Mouse (Mus musculus): ENCODE results near the gene Emb. TPM values are rescaled to one million over a fixed set of nuclear protein-coding genes. Genes with fewer than 3 reads are reported as not detected.
A peak's percentile ranks its signal among the peaks of the same experiment; 100 is the strongest.
"Not testable (repeated sequence)": the region's sequence is repeated elsewhere in the genome, so short reads cannot be mapped to it uniquely, and the experiment has no call there.

Emb gene
- 12.2 and 12.5 TPM in 2 replicates for polyA plus RNA-seq (2015; fragmentation: Nextera tagmentation; extraction: Ambion mirVana)

- 86% methylated on average over 6 of the region's 6 CpGs for WGBS
- no peak within 1 kb of the TSS for H3K27ac ChIP-seq
- no peaks in the 10 kb centered on the region for H3K9me3 ChIP-seq
- H3K4me3 ChIP-seq, result no peak within 1 kb of the TSS
- no peaks in the 10 kb centered on the region for H3K36me3 ChIP-seq (replicated peaks)
- ATAC-seq (replicated peaks), result no peak
- no peaks in the 10 kb centered on the region for H3K27me3 ChIP-seq (replicated peaks)
- no peak within 1 kb of the TSS for H3K4me2 ChIP-seq
- H3K9ac ChIP-seq, result no peak within 1 kb of the TSS
- no peaks in the 10 kb centered on the region for H3K4me1 ChIP-seq
Measured at GRCm38 (mm10) chr13:117208236-117208635, at the start of gene Emb. Gene Emb (plus strand): TSS chr13:117208536.

- no peaks in the 10 kb centered on the region for H3K27me3 ChIP-seq (replicated peaks)
- H3K27ac ChIP-seq, result no peak overlapping the region
- no peaks in the 10 kb centered on the region for H3K36me3 ChIP-seq (replicated peaks)
- no peak overlapping the region for H3K4me3 ChIP-seq
- H3K9ac ChIP-seq, result no peak overlapping the region
- no peak overlapping the region for H3K4me2 ChIP-seq
- ATAC-seq (replicated peaks), result no peak
- 88% methylated on average over 5 of the region's 5 CpGs for WGBS
- H3K9me3 ChIP-seq, result no peaks in the 10 kb centered on the region
- H3K4me1 ChIP-seq, result no peaks in the 10 kb centered on the region
Measured at GRCm38 (mm10) chr13:117163906-117164305, 44.4 kb upstream of the Emb start.

GRCm38 (mm10) chr13:117165071-117165470 is 43.3 kb upstream of the Emb start:
- H3K9me3 ChIP-seq, result no peaks in the 10 kb centered on the region
- H3K4me1 ChIP-seq, result no peaks in the 10 kb centered on the region
- H3K4me2 ChIP-seq, result no peak overlapping the region
- 92% methylated on average over 8 of the region's 8 CpGs for WGBS
- no peaks in the 10 kb centered on the region for H3K27me3 ChIP-seq (replicated peaks)
- H3K4me3 ChIP-seq, result no peak overlapping the region
- H3K9ac ChIP-seq, result no peak overlapping the region
- no peak overlapping the region for H3K27ac ChIP-seq
- no peaks in the 10 kb centered on the region for H3K36me3 ChIP-seq (replicated peaks)
- no peak for ATAC-seq (replicated peaks)

GRCm38 (mm10) chr13:117180912-117181311 is 27.4 kb upstream of the Emb start:
- H3K9me3 ChIP-seq; H3K27me3 ChIP-seq (replicated peaks); H3K4me3 ChIP-seq; H3K4me1 ChIP-seq; H3K9ac ChIP-seq; ATAC-seq (replicated peaks); H3K27ac ChIP-seq; H3K4me2 ChIP-seq; H3K36me3 ChIP-seq (replicated peaks): not testable (repeated sequence)
- WGBS, result 51% methylated on average over 3 of the region's 3 CpGs

GRCm38 (mm10) chr13:117183288-117183687 is 25.0 kb upstream of the Emb start:
- ATAC-seq (replicated peaks), result no peak
- no peak overlapping the region for H3K27ac ChIP-seq

GRCm38 (mm10) chr13:117185329-117185728 is 23.0 kb upstream of the Emb start:
- Histone ChIP-seq H3K4me1 (no peaks in the 10 kb centered on the region), H3K4me2 (no peak overlapping the region), H3K9ac (no peak overlapping the region), H3K27ac (no peak overlapping the region), H3K27me3 (replicated peaks) (no peaks in the 10 kb centered on the region), H3K4me3 (no peak overlapping the region), H3K9me3 (no peaks in the 10 kb centered on the region), H3K36me3 (replicated peaks) (no peaks in the 10 kb centered on the region)
- 71% methylated on average over 6 of the region's 6 CpGs for WGBS
- ATAC-seq (replicated peaks), result peak; percentile 69

More at GRCm38 (mm10) chr13:117183288-117183687, 25.0 kb upstream of the Emb start:
- Histone ChIP-seq H3K4me1 (no peaks in the 10 kb centered on the region), H3K4me2 (no peak overlapping the region), H3K36me3 (replicated peaks) (no peaks in the 10 kb centered on the region), H3K27me3 (replicated peaks) (no peaks in the 10 kb centered on the region), H3K9me3 (no peaks in the 10 kb centered on the region), H3K4me3 (no peak overlapping the region), H3K9ac (no peak overlapping the region)
- WGBS, result 84% methylated on average over 6 of the region's 6 CpGs

GRCm38 (mm10) chr13:117192161-117192560 is 16.2 kb upstream of the Emb start:
- 89% methylated on average over 5 of the region's 5 CpGs for WGBS
- no peaks in the 10 kb centered on the region for H3K9me3 ChIP-seq

GRCm38 (mm10) chr13:117193422-117193983 is 14.8 kb upstream of the Emb start:
- Histone ChIP-seq H3K4me3 (no peak overlapping the region), H3K36me3 (replicated peaks) (no peaks in the 10 kb centered on the region), H3K27me3 (replicated peaks) (no peaks in the 10 kb centered on the region), H3K4me2 (no peak overlapping the region), H3K27ac (no peak overlapping the region), H3K4me1 (no peaks in the 10 kb centered on the region), H3K9me3 (no peaks in the 10 kb centered on the region), H3K9ac (no peak overlapping the region)
- no peak for ATAC-seq (replicated peaks)
- 85% methylated on average over 7 of the region's 7 CpGs for whole genome bisulfite sequencing

More at GRCm38 (mm10) chr13:117192161-117192560, 16.2 kb upstream of the Emb start:
- Histone ChIP-seq H3K36me3 (replicated peaks) (no peaks in the 10 kb centered on the region), H3K4me2 (no peak overlapping the region), H3K9ac (no peak overlapping the region), H3K4me3 (no peak overlapping the region), H3K27ac (no peak overlapping the region), H3K4me1 (no peaks in the 10 kb centered on the region), H3K27me3 (replicated peaks) (no peaks in the 10 kb centered on the region)
- ATAC-seq (replicated peaks), result no peak

- H3K9ac ChIP-seq, result no peak overlapping the region
- H3K27me3 ChIP-seq (replicated peaks), result no peaks in the 10 kb centered on the region
- H3K4me3 ChIP-seq, result no peak overlapping the region
- H3K36me3 ChIP-seq (replicated peaks), result no peaks in the 10 kb centered on the region
- WGBS, result 90% methylated on average over 13 of the region's 13 CpGs
- no peak for ATAC-seq (replicated peaks)
- no peaks in the 10 kb centered on the region for H3K4me1 ChIP-seq
- H3K4me2 ChIP-seq, result no peak overlapping the region
- H3K27ac ChIP-seq, result no peak overlapping the region
- no peaks in the 10 kb centered on the region for H3K9me3 ChIP-seq
Measured at GRCm38 (mm10) chr13:117195569-117196495, 12.5 kb upstream of the Emb start.

DNA sequence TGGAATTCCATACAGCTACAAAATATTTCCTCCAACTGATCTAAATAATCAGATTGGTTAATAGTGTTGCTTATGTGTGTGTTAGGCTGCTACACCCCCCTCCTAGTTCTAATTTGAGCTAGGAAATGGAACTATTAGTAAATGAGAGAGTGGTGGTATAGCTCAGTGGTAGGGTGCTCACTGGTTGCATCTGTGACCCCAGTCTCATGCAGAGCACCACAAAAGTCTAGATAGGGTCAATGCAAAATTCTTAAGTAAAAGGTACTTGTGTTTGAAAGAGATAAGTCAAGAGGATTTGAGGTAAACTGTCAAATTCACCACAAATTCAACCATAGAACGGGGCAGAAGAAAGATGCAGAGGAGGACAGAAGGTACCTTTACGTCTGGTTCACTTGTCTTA is 10.7 kb upstream of the Emb start:
- no peak for ATAC-seq (replicated peaks)
- Histone ChIP-seq H3K27ac (no peak overlapping the region), H3K4me3 (no peak overlapping the region), H3K4me2 (no peak overlapping the region), H3K4me1 (no peaks in the 10 kb centered on the region), H3K9me3 (no peaks in the 10 kb centered on the region), H3K36me3 (replicated peaks) (no peaks in the 10 kb centered on the region), H3K27me3 (replicated peaks) (no peaks in the 10 kb centered on the region), H3K9ac (no peak overlapping the region)
- WGBS, result 93% methylated on average over 2 of the region's 2 CpGs

- WGBS, result 87% methylated on average over 7 of the region's 7 CpGs
- no peaks in the 10 kb centered on the region for H3K36me3 ChIP-seq (replicated peaks)
- H3K27ac ChIP-seq, result no peak overlapping the region
- H3K4me3 ChIP-seq, result no peak overlapping the region
- H3K9ac ChIP-seq, result no peak overlapping the region
- no peaks in the 10 kb centered on the region for H3K27me3 ChIP-seq (replicated peaks)
- no peaks in the 10 kb centered on the region for H3K9me3 ChIP-seq
- no peak for ATAC-seq (replicated peaks)
- H3K4me1 ChIP-seq, result no peaks in the 10 kb centered on the region
- no peak overlapping the region for H3K4me2 ChIP-seq
Measured at GRCm38 (mm10) chr13:117198402-117199083, 9.8 kb upstream of the Emb start.

GRCm38 (mm10) chr13:117202755-117203471 is 5.4 kb upstream of the Emb start:
- Histone ChIP-seq H3K9me3 (no peaks in the 10 kb centered on the region), H3K4me3 (no peak overlapping the region), H3K4me1 (no peaks in the 10 kb centered on the region), H3K36me3 (replicated peaks) (no peaks in the 10 kb centered on the region), H3K27me3 (replicated peaks) (no peaks in the 10 kb centered on the region), H3K27ac (no peak overlapping the region), H3K9ac (no peak overlapping the region), H3K4me2 (no peak overlapping the region)
- 52% methylated on average over 22 of the region's 22 CpGs for WGBS
- ATAC-seq (replicated peaks), result peak; percentile 72

Data from midbrain, embryonic 15.5 days (tissue).